Mouse (Mus musculus) brain, embryonic 14.5 days (tissue): ENCODE data around the gene Arl6ip4. TPM values are rescaled to one million over a fixed set of nuclear protein-coding genes. Genes with fewer than 3 reads are reported as not detected.

ENCODE experiments used
- DNase-seq: peaks from one replicate; pipeline ENCODE4 v3.0.0-alpha.2; 2011; ENCODE audit warnings: low read depth
- CTCF ChIP-seq: fragments of 200-500 bp; IDR thresholded peaks from 2 replicates; pipeline ENCODE4 v1.5.1; 2012; ENCODE audit warnings: inconsistent platforms, mild to moderate bottlenecking, moderate library complexity, borderline replicate concordance; ENCODE audit not compliant: insufficient read depth, insufficient read length; ENCODE audit errors: extremely low read depth
- POLR2A ChIP-seq: fragments of 200-500 bp; IDR thresholded peaks from 2 replicates; pipeline ENCODE4 v1.6.1; 2012; ENCODE audit warnings: mild to moderate bottlenecking, inconsistent platforms, borderline replicate concordance; ENCODE audit not compliant: poor library complexity, insufficient read depth, insufficient read length, severe bottlenecking; ENCODE audit errors: extremely low read depth
- polyA plus RNA-seq: library from polyadenylated mRNA; depleted of rRNA; stranded (reverse); fragments of >200 nt; gene quantifications from 2 replicates; pipeline ENCODE4 v1.2.3, GENCODE M21; 2012

Arl6ip4 gene
- polyA plus RNA-seq, 1 experiment = 67.8 TPM

GRCm38 (mm10) chr5:124114276-124115025, 1.4 kb upstream of the Arl6ip4 start:
- TF ChIP-seq POLR2A (no peak), CTCF (no peak)
- no peak for DNase-seq

- no peak for DNase-seq
- TF ChIP-seq CTCF = no peak
- TF ChIP-seq POLR2A = no peak
Observed at GRCm38 (mm10) chr5:124115531-124115930, 358 bp upstream of the Arl6ip4 start.

GRCm38 (mm10) chr5:124119204-124119603, 3.3 kb downstream of the Arl6ip4 start:
- no peak for TF ChIP-seq POLR2A
- no peak for TF ChIP-seq CTCF
- no peak for DNase-seq

GRCm38 (mm10) chr5:124122357-124122756, 6.5 kb downstream of the Arl6ip4 start:
- TF ChIP-seq POLR2A (no peak), CTCF (no peak)
- DNase-seq = no peak

- TF ChIP-seq POLR2A = no peak
- TF ChIP-seq CTCF = no peak
- no peak for DNase-seq
Observed at GRCm38 (mm10) chr5:124125093-124125492, 9.2 kb downstream of the Arl6ip4 start.

- DNase-seq = no peak
- TF ChIP-seq POLR2A = no peak
- no peak for TF ChIP-seq CTCF
Observed at GRCm38 (mm10) chr5:124134261-124134660, 18.4 kb downstream of the Arl6ip4 start.

- TF ChIP-seq POLR2A = no peak
- no peak for TF ChIP-seq CTCF
- DNase-seq = no peak
Observed at GRCm38 (mm10) chr5:124138066-124138465, 22.2 kb downstream of the Arl6ip4 start.

GRCm38 (mm10) chr5:124149028-124149427, 33.1 kb downstream of the Arl6ip4 start:
- TF ChIP-seq CTCF = no peak
- TF ChIP-seq POLR2A = no peak
- no peak for DNase-seq

- DNase-seq = no peak
- TF ChIP-seq POLR2A (no peak), CTCF (no peak)
Observed at GRCm38 (mm10) chr5:124150895-124151294, 35.0 kb downstream of the Arl6ip4 start.

- TF ChIP-seq POLR2A (no peak), CTCF (no peak)
- DNase-seq = no peak
Observed at GRCm38 (mm10) chr5:124152734-124153133, 36.8 kb downstream of the Arl6ip4 start.

GRCm38 (mm10) chr5:124155943-124156342, 40.1 kb downstream of the Arl6ip4 start:
- TF ChIP-seq POLR2A (no peak), CTCF (no peak)
- DNase-seq = no peak

- DNase-seq = no peak
- TF ChIP-seq CTCF (no peak), POLR2A (no peak)
Observed at GRCm38 (mm10) chr5:124158305-124158704, 42.4 kb downstream of the Arl6ip4 start.

- TF ChIP-seq POLR2A (no peak), CTCF (no peak)
- no peak for DNase-seq
Observed at GRCm38 (mm10) chr5:124159453-124159852, 43.6 kb downstream of the Arl6ip4 start.

GRCm38 (mm10) chr5:124161831-124162230, 45.9 kb downstream of the Arl6ip4 start:
- DNase-seq = peak; percentile 63
- TF ChIP-seq CTCF (no peak), POLR2A (no peak)
